Mouse (Mus musculus): ENCODE measurements around the gene Gm10282. TPM values are rescaled to one million over a fixed set of nuclear protein-coding genes. Genes with fewer than 3 reads are reported as not detected.

Gene Gm10282
- total RNA-seq (2023) = 8.9 TPM

DNA sequence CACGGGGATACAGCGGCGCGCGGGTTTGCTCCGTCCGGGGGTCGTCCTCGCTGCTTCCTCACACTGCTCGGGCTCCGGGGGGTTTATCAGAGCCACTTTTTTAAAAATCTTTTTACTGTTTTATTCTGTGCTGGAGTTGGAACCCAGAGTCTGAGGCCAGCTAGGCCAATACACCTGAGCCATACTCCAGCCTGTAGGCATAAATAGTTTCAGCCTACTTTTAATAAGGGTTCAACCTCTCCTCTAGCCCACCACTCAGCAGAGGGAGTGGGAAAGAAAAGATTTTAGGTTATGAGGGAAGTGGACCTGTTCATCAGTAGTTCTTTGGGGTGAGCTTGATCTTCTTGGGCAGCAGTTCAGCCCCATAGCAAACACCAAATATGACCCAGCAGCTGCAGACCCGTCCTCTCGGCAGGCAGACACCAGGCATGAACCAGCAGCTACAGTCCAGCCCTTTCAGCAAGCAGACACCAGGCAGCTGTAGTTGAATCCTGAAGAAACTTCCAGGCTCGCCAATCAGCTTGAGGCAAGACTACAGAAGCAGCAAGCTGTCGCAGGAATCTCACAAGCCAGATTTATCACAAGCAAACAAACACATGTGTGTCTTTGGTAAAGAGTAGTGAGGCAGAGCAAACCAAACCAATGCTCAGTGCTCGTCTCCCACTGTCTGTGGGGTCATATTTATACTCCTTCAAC is at the start of gene Gm10282:
Gm10282 (minus strand) TSS at position 51 of the 696 bp plus-strand sequence.

DNA sequence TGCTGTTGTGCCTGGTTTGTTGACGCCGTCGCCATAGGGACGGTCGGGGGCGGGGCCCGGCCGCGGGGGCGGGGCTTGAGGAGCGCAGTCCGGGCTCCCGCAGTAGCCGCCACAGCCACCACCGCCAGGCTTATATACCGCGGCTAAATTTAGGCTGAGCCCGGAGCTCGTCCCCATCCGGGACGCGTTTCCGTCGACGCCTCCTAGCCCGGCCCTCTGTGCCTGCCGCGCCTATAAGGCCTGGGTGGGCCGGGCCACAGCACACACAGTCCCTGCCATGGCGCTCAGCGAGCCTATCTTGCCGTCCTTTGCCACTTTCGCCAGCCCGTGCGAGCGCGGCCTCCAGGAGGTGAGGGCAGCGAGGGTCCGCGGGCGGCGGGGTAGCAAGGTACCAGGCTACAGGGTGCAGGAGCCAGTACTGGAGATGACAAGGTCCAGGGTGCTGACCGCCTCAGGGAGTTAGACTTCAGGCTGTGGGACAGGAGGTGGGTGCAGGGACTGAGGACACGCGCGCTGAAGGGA is 13.8 kb upstream of the Gm10282 start, which contains the start of gene Klf2:
Klf2 (plus strand) TSS at position 233 of the 522 bp plus-strand sequence.

Other genes with a start within 250 kb of the Gm10282 start
- 0.21 TPM for gene Olfr373, start 222.1 kb downstream of the Gm10282 start, total RNA-seq (2023)
- gene Olfr374, start 198.2 kb downstream of the Gm10282 start, total RNA-seq (2023) = 0.38 TPM
- 151 TPM for gene Tpm4, start 170.3 kb downstream of the Gm10282 start, total RNA-seq (2023)
- gene Rab8a, start 144.1 kb downstream of the Gm10282 start, total RNA-seq (2023) = 122 TPM
- gene Hsh2d, start 115.6 kb downstream of the Gm10282 start, total RNA-seq (2023) = 13.5 TPM
- 1.2 TPM for gene Cib3, start 92.4 kb downstream of the Gm10282 start, total RNA-seq (2023)
- not detected for gene Gm11034, start 91.6 kb downstream of the Gm10282 start, total RNA-seq (2023)
- gene Fam32a, start 85.5 kb downstream of the Gm10282 start, total RNA-seq (2023) = 61.6 TPM
- 114 TPM for gene Ap1m1, start 65.2 kb downstream of the Gm10282 start, total RNA-seq (2023)
- 1,951 TPM for gene Klf2, start 13.8 kb upstream of the Gm10282 start, total RNA-seq (2023)
- gene Eps15l1, start 116.2 kb upstream of the Gm10282 start, total RNA-seq (2023) = 100 TPM
- gene Calr3, start 138.6 kb upstream of the Gm10282 start, total RNA-seq (2023) = not detected
- gene 1700030K09Rik, start 138.6 kb upstream of the Gm10282 start, total RNA-seq (2023) = 3.5 TPM
- gene Cherp, start 170.0 kb upstream of the Gm10282 start, total RNA-seq (2023) = 90.7 TPM
- gene Slc35e1, start 187.4 kb upstream of the Gm10282 start, total RNA-seq (2023) = 61.8 TPM
- gene Med26, start 243.0 kb upstream of the Gm10282 start, total RNA-seq (2023) = 19.0 TPM

All from CD4-positive naive resting alpha-beta T cell, adult 76 days (primary cell).